Mouse (Mus musculus): ENCODE measurements around the gene Midn.
A peak's percentile ranks its signal among the peaks of the same experiment; 100 is the strongest.

Gene Midn

GRCm38 (mm10) chr10:80199440-80200008 is 51.5 kb downstream of the Midn start:
- DNase-seq: peak; percentile 82

- DNase-seq: no peak
These were observed 52.4 kb downstream of the Midn start for GRCm38 (mm10) chr10:80200485-80200884.

DNA sequence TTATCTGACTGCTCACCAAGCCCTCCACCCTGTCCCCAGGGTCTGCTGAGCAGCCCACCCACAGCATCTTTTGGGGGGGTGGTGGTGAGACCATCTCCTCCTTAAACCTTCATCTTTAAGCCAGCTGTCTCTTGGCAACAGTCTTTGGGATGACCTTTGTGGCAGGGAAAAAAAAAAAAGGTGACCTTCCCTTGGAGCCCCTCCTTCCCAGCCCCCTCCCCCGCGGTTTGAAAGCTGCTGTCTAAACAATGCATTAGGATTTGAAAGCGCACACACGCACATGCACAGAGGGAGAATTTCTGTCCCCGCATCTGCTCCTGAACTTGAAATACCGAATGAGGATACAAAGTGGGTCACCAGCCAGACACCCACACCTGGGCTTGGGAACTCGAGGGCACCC is 56.0 kb downstream of the Midn start:
- DNase-seq: no peak

DNA sequence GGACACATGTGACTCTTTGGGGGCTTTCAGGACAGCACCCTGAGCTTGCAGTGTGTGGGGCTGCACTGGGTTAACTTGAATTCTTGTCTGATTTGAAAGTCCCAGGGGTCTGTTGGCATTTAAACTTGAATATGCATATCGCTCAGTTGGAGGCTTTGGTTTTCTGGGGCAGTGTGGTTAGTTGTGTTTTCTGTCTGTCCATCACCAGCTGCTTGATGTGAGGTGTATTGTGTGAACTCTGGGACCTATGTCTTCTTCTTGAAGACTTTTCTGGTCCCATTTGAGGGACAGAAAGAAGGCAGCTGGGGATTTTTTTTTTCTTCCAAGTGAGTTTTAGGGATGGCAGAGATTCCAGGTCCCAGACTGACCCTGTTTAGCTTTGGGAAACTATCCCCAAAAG is 59.1 kb downstream of the Midn start:
- no peak for DNase-seq

- no peak for DNase-seq
These were observed 59.6 kb downstream of the Midn start for GRCm38 (mm10) chr10:80207676-80208075.

Data from kidney, adult 18-20 months (tissue).